Mouse (Mus musculus) CH12.LX (cell line): ENCODE results near the gene Serac1. TPM values are rescaled to one million over a fixed set of nuclear protein-coding genes. Genes with fewer than 3 reads are reported as not detected.

Source experiments
- DNase-seq: peaks from one replicate; pipeline ENCODE4 v3.0.0-alpha.2; 2013; ENCODE audit errors: extremely low read depth
- H3K27ac ChIP-seq: 2 replicates; pipeline ENCODE4 v1.5.1; 2012; ENCODE audit warnings: low read depth, mild to moderate bottlenecking, control low read depth, moderate library complexity; ENCODE audit not compliant: insufficient read depth
- H3K27me3 ChIP-seq: replicated peaks from 2 replicates; pipeline ENCODE3; 2012; ENCODE audit warnings: inconsistent platforms
- H3K36me3 ChIP-seq, 2 experiments: replicated peaks in 1 of 2; 2 replicates each; pipeline versions ENCODE3 to v1.6.1; 2012; ENCODE audit warnings: inconsistent platforms in 1 of 2, low read length in 1 of 2, mild to moderate bottlenecking in 1 of 2, mixed read lengths in 1 of 2, moderate library complexity in 1 of 2; ENCODE audit not compliant: control insufficient read depth in 1 of 2, insufficient read depth in 1 of 2
- H3K4me1 ChIP-seq, 2 experiments: 2 replicates each; pipeline ENCODE4 v1.6.1; 2012; ENCODE audit warnings: inconsistent platforms in 1 of 2, moderate library complexity in 1 of 2; ENCODE audit not compliant: insufficient read depth in 2 of 2, control insufficient read depth in 1 of 2
- H3K4me2 ChIP-seq: 2 replicates; pipeline ENCODE4 v1.6.1; 2012; ENCODE audit warnings: low read depth, mild to moderate bottlenecking, control low read depth; ENCODE audit not compliant: poor library complexity, insufficient read depth, severe bottlenecking
- H3K4me3 ChIP-seq, 3 experiments: fragments of 150-350 bp in 1 of 3; sonication (generic) in 1 of 3; replicated peaks in 1 of 3; 2 replicates each; pipeline versions ENCODE3 to v1.5.1; 2011 to 2012; ENCODE audit warnings: low read depth in 2 of 3, low read length in 2 of 3, mild to moderate bottlenecking in 2 of 3, moderate library complexity in 2 of 3, control low read depth in 1 of 3, improper control_type of control experiment in 1 of 3, inconsistent platforms in 1 of 3, mixed read lengths in 1 of 3; ENCODE audit not compliant: poor library complexity in 1 of 3
- H3K79me2 ChIP-seq: replicated peaks from 2 replicates; pipeline ENCODE4 v1.6.1; 2012; ENCODE audit warnings: mild to moderate bottlenecking, moderate library complexity; ENCODE audit not compliant: control insufficient read depth, poor library complexity, insufficient read depth, severe bottlenecking; ENCODE audit errors: extremely low read depth
- H3K9ac ChIP-seq: 2 replicates; pipeline ENCODE4 v1.6.1; 2012; ENCODE audit warnings: low read depth, mild to moderate bottlenecking, control low read depth, moderate library complexity; ENCODE audit not compliant: insufficient read depth
- H3K9me3 ChIP-seq: replicated peaks from 2 replicates; pipeline ENCODE3; 2012; ENCODE audit warnings: low read length, inconsistent platforms, mixed read lengths
- BHLHE40 ChIP-seq: IDR thresholded peaks from 2 replicates; pipeline ENCODE4 v1.6.1; 2011; ENCODE audit warnings: mild to moderate bottlenecking, low read depth, low read length, improper control_type of control experiment
- CHD1 ChIP-seq: IDR thresholded peaks from 2 replicates; pipeline ENCODE4 v1.6.1; 2012; ENCODE audit warnings: low read depth, low read length, improper control_type of control experiment, inconsistent platforms
- CHD2 ChIP-seq: IDR thresholded peaks from 2 replicates; pipeline ENCODE4 v1.6.1; 2011; ENCODE audit warnings: low read length, improper control_type of control experiment
- CTCF ChIP-seq, 2 experiments: IDR thresholded peaks in 1 of 2; conservative IDR thresholded peaks in 1 of 2; 2 replicates each; pipeline ENCODE4 v1.5.1; 2011 to 2012; ENCODE audit warnings: low read depth in 2 of 2, low read length in 2 of 2, improper control_type of control experiment in 1 of 2, inconsistent platforms in 1 of 2, mild to moderate bottlenecking in 1 of 2, moderate library complexity in 1 of 2
- E2F4 ChIP-seq: IDR thresholded peaks from 2 replicates; pipeline ENCODE4 v1.6.1; 2011; ENCODE audit warnings: low read depth, low read length, improper control_type of control experiment; ENCODE audit not compliant: insufficient replicate concordance
- ELF1 ChIP-seq: IDR thresholded peaks from 2 replicates; pipeline ENCODE4 v1.6.1; 2014; ENCODE audit warnings: low read depth, mild to moderate bottlenecking, inconsistent platforms, low read length, improper control_type of control experiment
- EP300 ChIP-seq: IDR thresholded peaks from 2 replicates; pipeline ENCODE4 v1.6.1; 2011; ENCODE audit warnings: low read length, improper control_type of control experiment
- ETS1 ChIP-seq: conservative IDR thresholded peaks from 2 replicates; pipeline ENCODE4 v1.6.1; 2012; ENCODE audit warnings: low read depth, mild to moderate bottlenecking, inconsistent platforms, low read length, improper control_type of control experiment, moderate library complexity
- GABPA ChIP-seq: IDR thresholded peaks from 2 replicates; pipeline ENCODE4 v1.6.1; 2012; ENCODE audit warnings: low read depth, low read length, improper control_type of control experiment, inconsistent platforms; ENCODE audit not compliant: insufficient replicate concordance
- HCFC1 ChIP-seq: IDR thresholded peaks from 2 replicates; pipeline ENCODE4 v1.6.1; 2012; ENCODE audit warnings: low read depth, mild to moderate bottlenecking, inconsistent platforms, low read length, improper control_type of control experiment
- JUN ChIP-seq: IDR thresholded peaks from 2 replicates; pipeline ENCODE4 v1.6.1; 2011; ENCODE audit warnings: low read depth, mild to moderate bottlenecking, low read length, improper control_type of control experiment, moderate library complexity; ENCODE audit not compliant: insufficient read depth
- JUND ChIP-seq: conservative IDR thresholded peaks from 2 replicates; pipeline ENCODE4 v1.6.1; 2011; ENCODE audit warnings: low read depth, low read length, improper control_type of control experiment
- KAT2A ChIP-seq: IDR thresholded peaks from 2 replicates; pipeline ENCODE4 v1.6.1; 2012; ENCODE audit warnings: low read length, improper control_type of control experiment, inconsistent platforms; ENCODE audit not compliant: insufficient replicate concordance
- MAFK ChIP-seq: IDR thresholded peaks from 2 replicates; pipeline ENCODE4 v1.6.1; 2011; ENCODE audit warnings: low read length, improper control_type of control experiment; ENCODE audit not compliant: insufficient replicate concordance
- MAX ChIP-seq: IDR thresholded peaks from 2 replicates; pipeline ENCODE4 v1.6.1; 2011; ENCODE audit warnings: low read length, improper control_type of control experiment
- MEF2A ChIP-seq: IDR thresholded peaks from 2 replicates; pipeline ENCODE4 v1.6.1; 2014; ENCODE audit warnings: low read depth, mild to moderate bottlenecking, inconsistent platforms, low read length, improper control_type of control experiment, borderline replicate concordance
- MXI1 ChIP-seq: IDR thresholded peaks from 2 replicates; pipeline ENCODE4 v1.6.1; 2011; ENCODE audit warnings: mild to moderate bottlenecking, low read depth, low read length, improper control_type of control experiment
- MYC ChIP-seq: IDR thresholded peaks from 2 replicates; pipeline ENCODE4 v1.6.1; 2011; ENCODE audit warnings: low read depth, mild to moderate bottlenecking, improper control_type of control experiment, low read length
- NELFE ChIP-seq: IDR thresholded peaks from 2 replicates; pipeline ENCODE4 v1.6.1; 2011; ENCODE audit warnings: low read depth, low read length, improper control_type of control experiment
- NRF1 ChIP-seq: IDR thresholded peaks from 2 replicates; pipeline ENCODE4 v1.6.1; 2014; ENCODE audit warnings: low read depth, mild to moderate bottlenecking, inconsistent platforms, low read length, improper control_type of control experiment, moderate library complexity
- PAX5 ChIP-seq: IDR thresholded peaks from 2 replicates; pipeline ENCODE4 v1.6.1; 2012; ENCODE audit warnings: low read length, inconsistent platforms, mixed read lengths
- POLR2A ChIP-seq: IDR thresholded peaks from 2 replicates; pipeline ENCODE4 v1.6.1; 2011; ENCODE audit warnings: low read depth, mild to moderate bottlenecking, improper control_type of control experiment, low read length
- POLR2AphosphoS2 ChIP-seq: IDR thresholded peaks from 2 replicates; pipeline ENCODE4 v1.6.1; 2011; ENCODE audit warnings: low read depth, low read length, improper control_type of control experiment
- RAD21 ChIP-seq: IDR thresholded peaks from 2 replicates; pipeline ENCODE4 v1.6.1; 2011; ENCODE audit warnings: low read depth, mild to moderate bottlenecking, low read length, improper control_type of control experiment, moderate library complexity
- RCOR1 ChIP-seq: conservative IDR thresholded peaks from 2 replicates; pipeline ENCODE4 v1.6.1; 2012; ENCODE audit warnings: low read depth, mild to moderate bottlenecking, inconsistent platforms, low read length, improper control_type of control experiment
- SIN3A ChIP-seq: IDR thresholded peaks from 2 replicates; pipeline ENCODE4 v1.6.1; 2012; ENCODE audit warnings: low read length, improper control_type of control experiment, inconsistent platforms
- SMC3 ChIP-seq: IDR thresholded peaks from 2 replicates; pipeline ENCODE4 v1.6.1; 2011; ENCODE audit warnings: low read depth, low read length, improper control_type of control experiment
- TBP ChIP-seq: conservative IDR thresholded peaks from 2 replicates; pipeline ENCODE4 v1.6.1; 2011; ENCODE audit warnings: low read depth, low read length, improper control_type of control experiment
- TCF12 ChIP-seq: IDR thresholded peaks from 2 replicates; pipeline ENCODE4 v1.6.1; 2014; ENCODE audit warnings: low read depth, mild to moderate bottlenecking, inconsistent platforms, low read length, improper control_type of control experiment
- UBTF ChIP-seq: IDR thresholded peaks from 2 replicates; pipeline ENCODE4 v1.6.1; 2012; ENCODE audit warnings: low read depth, mild to moderate bottlenecking, inconsistent platforms, low read length, improper control_type of control experiment, moderate library complexity
- USF1 ChIP-seq: IDR thresholded peaks from 2 replicates; pipeline ENCODE4 v1.6.1; 2014; ENCODE audit warnings: low read depth, mild to moderate bottlenecking, inconsistent platforms, low read length, improper control_type of control experiment
- USF2 ChIP-seq: conservative IDR thresholded peaks from 2 replicates; pipeline ENCODE4 v1.6.1; 2011; ENCODE audit warnings: low read depth, low read length, improper control_type of control experiment
- ZKSCAN1 ChIP-seq: IDR thresholded peaks from 2 replicates; pipeline ENCODE4 v1.6.1; 2012; ENCODE audit warnings: low read depth, inconsistent platforms, low read length, improper control_type of control experiment, borderline replicate concordance
- ZNF384 ChIP-seq: IDR thresholded peaks from 2 replicates; pipeline ENCODE4 v1.6.1; 2012; ENCODE audit warnings: low read depth, low read length, improper control_type of control experiment, inconsistent platforms
- dilution Hi-C: fragments of 300-500 bp; cut with MboI; formaldehyde crosslinking; loops from 2 replicates; pipeline ENCODE4 v1.14.3; 2020; ENCODE audit warnings: low sequenced_read_pairs; ENCODE audit not compliant: extremely low pct_unique_long_range_greater_than_20kb, extremely low pct_ligation_motif_present
- in situ Hi-C: fragments of 300-500 bp; cut with MboI; formaldehyde crosslinking; loops from 3 replicates; pipeline ENCODE4 v1.14.3; 2019; ENCODE audit warnings: low sequenced_read_pairs, low pct_ligation_motif_present, low pct_unique_long_range_greater_than_20kb, mixed read lengths
- polyA plus RNA-seq: library from polyadenylated mRNA; unstranded; fragments of >175 nt; gene quantifications from 2 replicates; pipeline ENCODE4 v1.2.1, GENCODE M21; 2012; ENCODE audit warnings: low read depth; ENCODE audit not compliant: insufficient read length
- total RNA-seq, 2 experiments: library from RNA; depleted of rRNA; stranded (reverse); fragments of 300-350 nt in 1 of 2; fragments of >200 nt in 1 of 2; gene quantifications; 2 replicates each; pipeline ENCODE4 v1.2.3; 2012 to 2014

Gene Serac1
- total and polyA plus RNA-seq, 3 experiments: 1.9 to 2.9 (median 2.1) TPM

DNA sequence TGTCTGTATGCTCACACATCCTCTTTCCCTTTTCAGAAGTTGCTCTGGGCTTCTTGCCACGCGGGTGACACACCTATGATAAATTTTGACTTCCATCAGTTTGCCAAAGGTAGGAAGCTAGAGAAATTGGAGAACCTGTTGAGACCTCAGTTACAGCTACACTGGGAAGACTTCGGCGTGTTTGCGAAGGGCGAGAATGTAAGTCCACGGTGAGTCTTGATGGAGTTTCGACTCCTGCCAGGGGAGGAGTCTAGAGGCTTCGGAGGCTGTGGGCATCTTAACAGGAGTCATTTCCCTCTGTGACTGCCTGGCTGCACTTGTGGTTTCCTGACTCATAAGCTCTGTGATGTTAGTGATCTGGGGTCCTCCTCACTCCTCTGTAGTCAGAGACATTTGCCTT is 71.6 kb downstream of the Serac1 start:
- peaks cover 0 to 38% of the 10 kb centered on the region in 2 experiments for H3K36me3 ChIP-seq
- peak overlapping the region; percentile 30 for H3K4me2 ChIP-seq
- DNase-seq: peak; percentile 94
- H3K9ac ChIP-seq: peak overlapping the region; percentile 17; the same call in 1 of the 2 replicates
- dilution Hi-C loops: no loop called here
- peak overlapping the region; percentile 86 for H3K27ac ChIP-seq
- H3K79me2 ChIP-seq: no peaks in the 10 kb centered on the region
- TF ChIP-seq ZNF384 (no peak), MAFK (no peak), POLR2A (peak; percentile 47), MEF2A (no peak; the same call in 1 of the 2 replicates), USF1 (no peak), RAD21 (no peak), MYC (0 out of 2 replicates have a peak, but pooled peaks have one; percentile 19), ELF1 (no peak), JUND (no peak), TBP (peak; percentile 80), BHLHE40 (peak; percentile 65), RCOR1 (no peak), USF2 (no peak), TCF12 (peak; percentile 23; the same call in 1 of the 2 replicates), JUN (0 out of 2 replicates have a peak, but pooled peaks have one; percentile 3), MAX (0 out of 2 replicates have a peak, but pooled peaks have one; percentile 19), HCFC1 (no peak), MXI1 (no peak; the same call in 1 of the 2 replicates), CHD1 (no peak), PAX5 (no peak), POLR2AphosphoS2 (no peak), ETS1 (peak; percentile 76), ZKSCAN1 (no peak), EP300 (peak; percentile 67; the same call in 1 of the 2 replicates), SIN3A (peak; percentile 38; the same call in 1 of the 2 replicates), SMC3 (no peak), CHD2 (no peak), KAT2A (no peak), NRF1 (no peak), GABPA (no peak), E2F4 (no peak), CTCF (conservative IDR thresholded peaks at IDR 0.05 in 1 of 2, IDR thresholded peaks at IDR 0.05 in 1 of 2; ENCODE audit: low read depth in 2 of 2, low read length in 2 of 2) (no peak), NELFE (no peak; the same call in 1 of the 2 replicates), UBTF (no peak)
- no peaks in the 10 kb centered on the region for H3K27me3 ChIP-seq
- H3K4me1 ChIP-seq: peaks cover 30 to 62% of the 10 kb centered on the region in 2 experiments
- H3K9me3 ChIP-seq: no peaks in the 10 kb centered on the region
- in situ Hi-C loops: loop anchor here (5.0 to 25.0 kb wide), 3 partner anchors 66 to 571 kb away; partner anchors contain the start of genes Synj2 and Tmem242
- no peak overlapping the region for H3K4me3 ChIP-seq
